Mouse (Mus musculus) neural tube, embryonic 12.5 days (tissue): ENCODE measurements around the gene Epb41l5. TPM values are rescaled to one million over a fixed set of nuclear protein-coding genes. Genes with fewer than 3 reads are reported as not detected.

Experiments
- ATAC-seq: fragments of 200-750 bp; cut with Nextera tagmentation; 2 replicates; pipeline ENCODE4 v1.8.0; 2017; ENCODE audit warnings: low read depth, mild to moderate bottlenecking, moderate TSS enrichment, moderate library complexity; ENCODE audit not compliant: low FRiP score
- H3K27ac ChIP-seq: fragments of 300-500 bp; sonication (generic); 2 replicates; pipeline ENCODE4 v1.5.1; 2016
- H3K27me3 ChIP-seq: fragments of 300-500 bp; sonication (generic); replicated peaks from 2 replicates; pipeline ENCODE4 v1.6.1; 2016; ENCODE audit warnings: mild to moderate bottlenecking
- H3K36me3 ChIP-seq: fragments of 300-500 bp; sonication (generic); 2 replicates; pipeline ENCODE4 v1.6.1; 2016; ENCODE audit warnings: mild to moderate bottlenecking
- H3K4me1 ChIP-seq: fragments of 300-500 bp; sonication (generic); 2 replicates; pipeline ENCODE4 v1.6.1; 2016
- H3K4me2 ChIP-seq: fragments of 300-500 bp; sonication (generic); replicated peaks from 2 replicates; pipeline ENCODE4 v1.6.1; 2016; ENCODE audit warnings: mild to moderate bottlenecking
- H3K4me3 ChIP-seq: fragments of 300-500 bp; sonication (generic); 2 replicates; pipeline ENCODE4 v1.5.1; 2016
- H3K9ac ChIP-seq: fragments of 300-500 bp; sonication (generic); 2 replicates; pipeline ENCODE4 v1.6.1; 2016; ENCODE audit warnings: mild to moderate bottlenecking
- H3K9me3 ChIP-seq: fragments of 300-500 bp; sonication (generic); 2 replicates; pipeline ENCODE4 v1.6.1; 2016; ENCODE audit warnings: mild to moderate bottlenecking
- WGBS: fragments of 180-500 bp; shearing (Covaris S2); methylation state at CpG from one replicate; pipeline ENCODE4 v1.1.7; 2016; 5-methylcytosine and 5-hydroxymethylcytosine counted together
- polyA plus RNA-seq: library from polyadenylated mRNA; unstranded; fragments of >200 nt; fragmentation: Nextera tagmentation; extraction: Ambion mirVana; gene quantifications from 2 replicates; pipeline ENCODE4 v1.2.1, GENCODE M21; 2016

The Epb41l5 gene
- polyA plus RNA-seq, 1 experiment from 2014 or later = 23.8 TPM

DNA sequence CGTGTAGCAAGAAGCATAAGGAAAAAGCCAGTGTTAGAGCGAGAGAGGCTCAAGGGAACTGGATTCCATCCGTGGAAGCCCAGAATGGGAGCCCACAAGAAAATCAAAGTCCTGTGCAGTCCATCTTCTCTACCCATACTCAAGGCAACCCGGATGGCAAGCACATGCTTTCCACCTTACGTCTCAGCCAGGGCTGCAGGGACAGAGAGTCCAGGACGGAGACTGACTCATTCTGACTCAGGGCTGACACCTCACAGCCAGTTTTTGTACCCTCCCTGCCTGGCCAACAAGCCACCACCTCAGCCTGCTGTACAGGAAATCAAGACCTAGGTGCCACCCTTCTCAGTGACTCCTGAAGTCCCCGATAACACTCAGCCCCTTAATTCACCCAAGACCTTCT, 139.3 kb downstream of the Epb41l5 start:
- WGBS = 83% methylated on average over 7 of the region's 7 CpGs
- Histone ChIP-seq H3K9me3 (no peaks in the 10 kb centered on the region), H3K36me3 (no peaks in the 10 kb centered on the region), H3K4me2 (no peak overlapping the region), H3K27me3 (peaks cover 7% of the 10 kb centered on the region; the same call in 1 of the 2 replicates), H3K4me1 (peaks cover 5% of the 10 kb centered on the region), H3K4me3 (no peak overlapping the region), H3K27ac (no peak overlapping the region), H3K9ac (no peak overlapping the region)
- no peak for ATAC-seq

DNA sequence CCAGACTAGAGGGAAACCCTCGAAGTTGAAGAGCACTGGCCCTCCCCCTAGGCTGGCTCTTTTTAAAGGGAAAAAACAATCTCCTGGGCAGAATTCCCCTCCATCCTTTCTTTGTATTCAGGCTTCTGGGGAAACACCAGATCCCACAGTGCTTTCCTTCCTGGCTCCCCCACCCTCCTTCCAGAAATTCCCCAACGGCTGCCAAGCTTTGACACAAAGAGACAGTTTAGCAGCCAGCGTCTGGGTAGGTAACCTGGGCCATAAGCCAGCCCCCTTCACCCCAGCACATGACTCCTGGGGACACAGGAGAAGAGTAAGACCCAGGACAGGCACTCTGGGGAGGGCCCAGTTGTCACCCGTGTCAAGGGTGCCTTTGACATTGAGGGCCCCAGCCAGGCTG, 140.3 kb downstream of the Epb41l5 start:
- ATAC-seq = no peak
- Histone ChIP-seq H3K27ac (no peak overlapping the region), H3K36me3 (no peaks in the 10 kb centered on the region), H3K4me2 (no peak overlapping the region), H3K4me3 (no peak overlapping the region), H3K27me3 (peaks cover 7% of the 10 kb centered on the region; the same call in 1 of the 2 replicates), H3K9me3 (no peaks in the 10 kb centered on the region), H3K4me1 (peaks cover 9% of the 10 kb centered on the region), H3K9ac (no peak overlapping the region)
- WGBS = 59% methylated on average over 4 of the region's 4 CpGs

- peaks cover 19% of the 10 kb centered on the region for H3K4me1 ChIP-seq
- no peak overlapping the region for H3K9ac ChIP-seq
- H3K4me2 ChIP-seq = no peak overlapping the region
- H3K27me3 ChIP-seq = peaks cover 7% of the 10 kb centered on the region; the same call in 1 of the 2 replicates
- H3K4me3 ChIP-seq = no peak overlapping the region
- no peaks in the 10 kb centered on the region for H3K9me3 ChIP-seq
- no peak overlapping the region for H3K27ac ChIP-seq
- ATAC-seq = no peak
- 92% methylated on average over 3 of the region's 3 CpGs for WGBS
- H3K36me3 ChIP-seq = no peaks in the 10 kb centered on the region
Observed at GRCm38 (mm10) chr1:119505951-119506350, 142.8 kb downstream of the Epb41l5 start.

DNA sequence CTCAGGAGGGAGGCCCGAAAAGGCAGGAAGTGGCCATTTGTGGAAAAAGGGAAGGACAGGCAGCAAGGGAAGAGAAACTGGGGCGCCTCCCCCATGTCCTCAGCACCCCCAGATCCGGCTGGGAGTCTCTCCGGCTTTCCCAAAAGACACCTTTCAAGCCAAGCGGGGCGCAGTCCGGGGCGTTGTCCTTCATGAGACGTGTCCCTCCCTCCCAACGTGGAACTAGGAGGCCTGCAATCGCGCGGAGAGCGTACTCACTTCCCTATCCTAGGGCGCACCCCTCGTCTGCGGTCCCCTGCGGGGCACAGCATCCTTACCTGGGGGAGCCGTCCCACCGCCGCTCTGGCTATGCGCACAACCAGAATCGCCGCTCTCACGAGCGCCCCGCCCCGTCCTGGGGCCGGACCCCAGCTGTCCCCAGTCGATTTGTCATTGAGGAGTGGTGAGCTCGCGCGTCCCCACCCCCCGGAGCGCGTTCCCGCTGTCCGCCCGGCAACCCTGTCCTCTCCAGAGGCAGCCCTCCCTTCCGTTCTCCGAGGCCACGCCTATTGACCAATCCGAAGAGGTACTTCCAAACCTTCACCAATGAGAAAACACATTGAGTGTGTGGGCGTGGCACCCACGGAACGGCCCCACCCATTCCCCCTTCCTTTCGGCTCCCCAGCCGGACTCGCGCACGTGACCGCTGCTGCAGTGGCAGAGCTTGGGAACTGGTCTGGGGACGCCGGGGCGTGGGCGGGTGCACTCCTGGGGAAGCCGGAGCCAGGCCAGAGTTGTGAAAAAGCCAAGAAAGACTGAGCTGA, 144.3 kb downstream of the Epb41l5 start, which contains the start of gene Ralb:
Gene Ralb (minus strand): TSS at position 535 of the 803 bp plus-strand sequence.
- H3K9me3 ChIP-seq = 0 out of 2 replicates have a peak, but pooled peaks cover 4% of the 10 kb centered on the region
- peak within 1 kb of the TSS; percentile 82 for H3K4me2 ChIP-seq
- H3K4me1 ChIP-seq = peaks cover 19% of the 10 kb centered on the region
- no peaks in the 10 kb centered on the region for H3K36me3 ChIP-seq
- WGBS = 1% methylated on average over 57 of the region's 57 CpGs
- peaks cover 7% of the 10 kb centered on the region; the same call in 1 of the 2 replicates for H3K27me3 ChIP-seq
- H3K4me3 ChIP-seq = peak within 1 kb of the TSS; percentile 71
- peak; percentile 98 for ATAC-seq
- H3K9ac ChIP-seq = peak within 1 kb of the TSS; percentile 65
- H3K27ac ChIP-seq = peak within 1 kb of the TSS; percentile 20; the same call in 1 of the 2 replicates

- ATAC-seq = no peak
- Histone ChIP-seq H3K9me3 (0 out of 2 replicates have a peak, but pooled peaks cover 4% of the 10 kb centered on the region), H3K4me3 (peak overlapping the region; percentile 71), H3K4me2 (peak overlapping the region; percentile 82), H3K27me3 (peaks cover 7% of the 10 kb centered on the region; the same call in 1 of the 2 replicates), H3K36me3 (no peaks in the 10 kb centered on the region), H3K27ac (no peak overlapping the region), H3K9ac (peak overlapping the region; percentile 65; the same call in 1 of the 2 replicates), H3K4me1 (peaks cover 19% of the 10 kb centered on the region)
- WGBS = 27% methylated on average over 5 of the region's 5 CpGs
Observed at GRCm38 (mm10) chr1:119503808-119504207, 145.0 kb downstream of the Epb41l5 start.

- no peak for ATAC-seq
- no peak overlapping the region for H3K9ac ChIP-seq
- no peak overlapping the region for H3K27ac ChIP-seq
- H3K4me2 ChIP-seq = peak overlapping the region; percentile 82
- H3K27me3 ChIP-seq = peaks cover 5% of the 10 kb centered on the region; the same call in 1 of the 2 replicates
- peaks cover 19% of the 10 kb centered on the region for H3K4me1 ChIP-seq
- no peak overlapping the region for H3K4me3 ChIP-seq
- 90% methylated on average over 3 of the region's 3 CpGs for WGBS
- no peaks in the 10 kb centered on the region for H3K36me3 ChIP-seq
- 0 out of 2 replicates have a peak, but pooled peaks cover 4% of the 10 kb centered on the region for H3K9me3 ChIP-seq
Observed at GRCm38 (mm10) chr1:119503181-119503580, 145.6 kb downstream of the Epb41l5 start.

DNA sequence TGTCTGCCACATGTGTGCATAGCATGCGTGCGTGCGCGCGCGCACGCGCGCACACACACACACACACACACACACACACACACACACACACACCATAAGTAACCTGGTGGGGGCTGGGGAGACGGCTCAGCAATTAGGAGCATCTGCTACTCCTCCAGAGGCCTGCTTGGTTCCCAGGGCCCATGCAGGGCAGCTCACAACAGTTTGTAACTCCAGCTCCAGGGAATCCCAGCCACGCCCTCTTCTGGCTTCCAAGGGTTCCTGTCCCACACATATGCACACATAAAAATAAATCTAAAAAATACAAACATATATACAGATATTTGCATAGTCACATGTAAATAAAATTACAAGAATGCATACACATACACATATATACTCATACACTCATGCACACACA, 146.1 kb downstream of the Epb41l5 start:
- no peak overlapping the region for H3K9ac ChIP-seq
- H3K4me3 ChIP-seq = no peak overlapping the region
- H3K4me1 ChIP-seq = peaks cover 19% of the 10 kb centered on the region
- H3K27me3 ChIP-seq = peaks cover 5% of the 10 kb centered on the region; the same call in 1 of the 2 replicates
- peak overlapping the region; percentile 82; the same call in 1 of the 2 replicates for H3K4me2 ChIP-seq
- H3K27ac ChIP-seq = no peak overlapping the region
- WGBS = 89% methylated on average over 11 of the region's 11 CpGs
- 0 out of 2 replicates have a peak, but pooled peaks cover 4% of the 10 kb centered on the region for H3K9me3 ChIP-seq
- no peaks in the 10 kb centered on the region for H3K36me3 ChIP-seq
- ATAC-seq = no peak

GRCm38 (mm10) chr1:119501881-119502280, 146.9 kb downstream of the Epb41l5 start:
- no peak overlapping the region for H3K4me3 ChIP-seq
- no peak overlapping the region for H3K27ac ChIP-seq
- H3K9ac ChIP-seq = no peak overlapping the region
- H3K4me2 ChIP-seq = no peak overlapping the region
- no peak for ATAC-seq
- peaks cover 19% of the 10 kb centered on the region for H3K4me1 ChIP-seq
- H3K36me3 ChIP-seq = no peaks in the 10 kb centered on the region
- H3K9me3 ChIP-seq = 0 out of 2 replicates have a peak, but pooled peaks cover 4% of the 10 kb centered on the region
- peaks cover 5% of the 10 kb centered on the region; the same call in 1 of the 2 replicates for H3K27me3 ChIP-seq
- 84% methylated on average over 8 of the region's 8 CpGs for WGBS

GRCm38 (mm10) chr1:119499456-119499855, 149.3 kb downstream of the Epb41l5 start:
- Histone ChIP-seq H3K9ac (no peak overlapping the region), H3K4me1 (peaks cover 14% of the 10 kb centered on the region; the same call in 1 of the 2 replicates), H3K27ac (no peak overlapping the region), H3K4me3 (no peak overlapping the region), H3K36me3 (no peaks in the 10 kb centered on the region), H3K4me2 (no peak overlapping the region), H3K9me3 (0 out of 2 replicates have a peak, but pooled peaks cover 4% of the 10 kb centered on the region), H3K27me3 (no peaks in the 10 kb centered on the region)
- WGBS = 93% methylated on average over 10 of the region's 10 CpGs
- no peak for ATAC-seq

DNA sequence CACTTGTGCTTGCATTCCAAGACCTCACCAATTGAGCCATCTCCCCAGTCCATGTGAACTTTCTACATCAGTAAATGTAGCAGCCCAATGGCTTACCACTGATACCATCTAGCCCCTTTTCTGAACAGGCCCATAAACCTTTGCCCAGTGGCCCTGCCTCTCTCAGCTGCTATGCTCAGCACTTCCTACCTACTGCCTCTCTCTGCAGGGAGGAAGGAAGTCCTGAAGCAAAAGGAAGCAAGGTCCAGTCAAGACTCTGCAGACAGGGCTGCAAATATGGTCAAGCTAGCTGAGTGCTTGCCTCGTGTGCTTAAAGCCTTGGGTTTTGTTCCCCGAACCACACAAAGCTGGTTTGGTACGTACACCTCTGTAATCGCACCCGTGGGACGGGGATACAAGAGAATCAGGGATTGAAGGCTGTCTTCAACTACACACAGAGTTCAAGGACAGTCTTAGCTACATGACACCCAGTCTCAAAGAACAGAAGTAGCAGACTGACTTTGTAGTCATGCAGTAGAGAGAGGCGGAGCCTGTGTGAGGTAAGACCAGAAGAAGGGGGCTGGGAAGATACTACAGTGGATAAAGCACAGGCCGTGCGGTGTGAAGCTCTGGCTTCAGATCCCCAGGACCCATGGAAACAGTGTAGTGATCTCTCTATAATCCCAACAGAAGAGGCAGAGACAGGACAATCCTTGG, 150.1 kb downstream of the Epb41l5 start:
- WGBS = 85% methylated on average over 9 of the region's 9 CpGs
- no peaks in the 10 kb centered on the region for H3K36me3 ChIP-seq
- no peak overlapping the region for H3K27ac ChIP-seq
- H3K4me1 ChIP-seq = peaks cover 12% of the 10 kb centered on the region; the same call in 1 of the 2 replicates
- no peak overlapping the region for H3K4me3 ChIP-seq
- no peak for ATAC-seq
- H3K9ac ChIP-seq = no peak overlapping the region
- 0 out of 2 replicates have a peak, but pooled peaks cover 4% of the 10 kb centered on the region for H3K9me3 ChIP-seq
- no peaks in the 10 kb centered on the region for H3K27me3 ChIP-seq
- H3K4me2 ChIP-seq = no peak overlapping the region

DNA sequence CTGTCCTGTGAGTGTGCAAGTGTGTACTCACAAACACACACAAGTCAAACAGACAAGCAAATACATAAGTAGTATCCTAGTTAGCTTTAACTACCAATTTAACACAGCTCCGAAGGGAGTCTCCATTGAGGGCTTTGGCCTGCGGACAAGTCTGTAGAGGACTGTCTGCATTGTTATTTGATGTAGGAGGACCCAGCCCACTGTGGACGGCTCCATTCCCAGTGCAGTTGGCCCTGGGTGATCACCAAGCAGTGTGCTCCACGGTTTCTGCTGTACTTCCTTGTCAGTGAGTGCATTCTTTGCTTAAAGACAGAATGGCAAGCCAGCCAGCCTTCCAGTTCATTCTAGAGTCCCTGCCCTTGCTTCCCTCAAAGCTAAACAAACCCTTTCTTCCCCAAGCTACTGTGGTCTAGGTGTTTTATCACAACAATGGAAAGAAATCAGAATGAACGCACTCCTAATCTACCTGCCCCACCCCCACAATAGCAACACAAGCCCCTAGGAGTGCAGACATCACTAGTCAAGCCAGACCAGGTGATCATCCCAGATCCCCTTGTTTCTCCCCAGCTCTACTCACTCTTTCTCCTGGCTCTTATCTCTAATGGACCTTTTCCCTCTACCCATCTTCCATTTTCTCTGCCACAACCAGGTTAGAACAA, 151.3 kb downstream of the Epb41l5 start:
- WGBS = 74% methylated on average over 5 of the region's 5 CpGs
- H3K4me3 ChIP-seq = no peak overlapping the region
- H3K9ac ChIP-seq = no peak overlapping the region
- H3K4me1 ChIP-seq = peaks cover 6% of the 10 kb centered on the region; the same call in 1 of the 2 replicates
- no peak for ATAC-seq
- H3K27me3 ChIP-seq = no peaks in the 10 kb centered on the region
- H3K27ac ChIP-seq = no peak overlapping the region
- no peak overlapping the region for H3K4me2 ChIP-seq
- H3K9me3 ChIP-seq = 0 out of 2 replicates have a peak, but pooled peaks cover 4% of the 10 kb centered on the region
- H3K36me3 ChIP-seq = no peaks in the 10 kb centered on the region
